Mouse (Mus musculus) heart, embryonic 12.5 days (tissue): ENCODE measurements around the gene Mrgprb8. TPM values are rescaled to one million over a fixed set of nuclear protein-coding genes. Genes with fewer than 3 reads are reported as not detected.
"Not testable (repeated sequence)": the region's sequence is repeated elsewhere in the genome, so short reads cannot be mapped to it uniquely, and the experiment has no call there.

Source experiments
- ATAC-seq: fragments of 200-750 bp; cut with Nextera tagmentation; 2 replicates; pipeline ENCODE4 v1.8.0; 2017; ENCODE audit warnings: moderate TSS enrichment, moderate library complexity; ENCODE audit not compliant: insufficient number of reproducible peaks, low FRiP score
- H3K27ac ChIP-seq: fragments of 300-500 bp; sonication (generic); 2 replicates; pipeline ENCODE4 v1.5.1; 2016; ENCODE audit warnings: mild to moderate bottlenecking, moderate library complexity; ENCODE audit not compliant: poor library complexity, severe bottlenecking
- H3K27me3 ChIP-seq: fragments of 300-500 bp; sonication (generic); replicated peaks from 2 replicates; pipeline ENCODE4 v1.6.1; 2016; ENCODE audit warnings: mild to moderate bottlenecking, moderate library complexity
- H3K36me3 ChIP-seq: fragments of 300-500 bp; sonication (generic); 2 replicates; pipeline ENCODE4 v1.6.1; 2016; ENCODE audit warnings: mild to moderate bottlenecking, moderate library complexity
- H3K4me1 ChIP-seq: fragments of 300-500 bp; sonication (generic); replicated peaks from 2 replicates; pipeline ENCODE4 v1.6.1; 2016; ENCODE audit warnings: mild to moderate bottlenecking
- H3K4me2 ChIP-seq: fragments of 300-500 bp; sonication (generic); 2 replicates; pipeline ENCODE4 v1.6.1; 2016; ENCODE audit warnings: mild to moderate bottlenecking, moderate library complexity
- H3K4me3 ChIP-seq: fragments of 300-500 bp; sonication (generic); 2 replicates; pipeline ENCODE4 v1.5.1; 2016; ENCODE audit warnings: mild to moderate bottlenecking
- H3K9ac ChIP-seq: fragments of 300-500 bp; sonication (generic); 2 replicates; pipeline ENCODE4 v1.6.1; 2016; ENCODE audit warnings: mild to moderate bottlenecking, moderate library complexity
- H3K9me3 ChIP-seq: fragments of 300-500 bp; sonication (generic); replicated peaks from 2 replicates; pipeline ENCODE4 v1.6.1; 2016; ENCODE audit warnings: mild to moderate bottlenecking, moderate library complexity
- WGBS: fragments of 180-500 bp; shearing (Covaris S2); methylation state at CpG from one replicate; pipeline ENCODE4 v1.1.7; 2016; 5-methylcytosine and 5-hydroxymethylcytosine counted together
- polyA plus RNA-seq: library from polyadenylated mRNA; unstranded; fragments of >200 nt; fragmentation: Nextera tagmentation; extraction: Ambion mirVana; gene quantifications from 2 replicates; pipeline ENCODE4 v1.2.1, GENCODE M21; 2016

Mrgprb8 gene
- not detected in 2 replicates for polyA plus RNA-seq

- H3K36me3 ChIP-seq = no peaks in the 10 kb centered on the region
- no peak within 1 kb of the TSS for H3K9ac ChIP-seq
- ATAC-seq = no peak
- no peak within 1 kb of the TSS for H3K4me3 ChIP-seq
- no peaks in the 10 kb centered on the region for H3K4me1 ChIP-seq
- no peak within 1 kb of the TSS for H3K27ac ChIP-seq
- H3K27me3 ChIP-seq = no peaks in the 10 kb centered on the region
- no peak within 1 kb of the TSS for H3K4me2 ChIP-seq
- WGBS = 48% methylated on average over 2 of the region's 2 CpGs
- H3K9me3 ChIP-seq = peaks cover 28% of the 10 kb centered on the region
Measured at GRCm38 (mm10) chr7:48388226-48388625, at the start of gene Mrgprb8. Gene Mrgprb8, plus strand, starts transcription at chr7:48388526.

- H3K9ac ChIP-seq, H3K27ac ChIP-seq, H3K4me1 ChIP-seq, H3K27me3 ChIP-seq, ATAC-seq, H3K36me3 ChIP-seq, H3K4me3 ChIP-seq, H3K4me2 ChIP-seq: not testable (repeated sequence)
- peaks cover 20% of the 10 kb centered on the region for H3K9me3 ChIP-seq
- WGBS = 70% methylated on average over 3 of the region's 3 CpGs
Measured at GRCm38 (mm10) chr7:48435936-48436335, 47.6 kb downstream of the Mrgprb8 start.

DNA sequence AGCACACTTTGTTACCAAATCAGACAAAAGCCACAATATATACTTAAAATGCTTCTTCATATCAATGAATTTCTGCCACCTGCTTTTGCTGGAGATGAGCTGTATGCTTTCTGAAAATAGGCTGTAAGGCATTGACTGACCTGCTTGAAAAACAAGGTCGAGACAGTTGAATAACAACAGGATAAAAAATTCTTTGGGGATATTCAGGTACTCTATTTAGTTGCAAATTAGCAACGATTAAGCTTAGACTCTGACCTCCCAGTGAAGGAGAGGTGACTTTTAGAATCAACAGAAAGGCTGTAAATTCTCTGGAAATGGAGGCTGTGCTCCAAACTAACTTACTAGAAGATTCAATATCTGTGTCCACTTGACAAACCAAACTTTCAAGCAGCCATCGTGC is 48.3 kb downstream of the Mrgprb8 start:
- Histone ChIP-seq H3K4me1 (no peaks in the 10 kb centered on the region), H3K36me3 (no peaks in the 10 kb centered on the region), H3K4me3 (no peak overlapping the region), H3K9me3 (peaks cover 20% of the 10 kb centered on the region), H3K4me2 (no peak overlapping the region), H3K27ac (no peak overlapping the region), H3K27me3 (no peaks in the 10 kb centered on the region), H3K9ac (no peak overlapping the region)
- WGBS = 44% methylated on average over 3 of the region's 3 CpGs
- no peak for ATAC-seq

Other genes with a start within 250 kb of the Mrgprb8 start
- not detected in 2 replicates for gene Mrgprb5, start 219.5 kb upstream of the Mrgprb8 start, polyA plus RNA-seq
- gene Mrgprb4, start 189.2 kb upstream of the Mrgprb8 start, polyA plus RNA-seq = not detected in 2 replicates
- gene Mrgprb1, start 67.8 kb downstream of the Mrgprb8 start, polyA plus RNA-seq = not detected in 2 replicates
- gene Mrgprx2, start 110.8 kb downstream of the Mrgprb8 start, polyA plus RNA-seq = not detected in 2 replicates
- gene Mrgprb2, start 169.6 kb downstream of the Mrgprb8 start, polyA plus RNA-seq = not detected in 2 replicates